Mouse (Mus musculus): ENCODE results near the gene Foxred2.

- TF ChIP-seq POLR2A (IDR thresholded peaks at IDR 0.05; ENCODE audit: extremely low read depth, insufficient read depth, low read length), result no peak
- TF ChIP-seq CTCF (IDR thresholded peaks at IDR 0.05; ENCODE audit: extremely low read depth, insufficient read depth, low read length), result peak; percentile 83
Measured at GRCm38 (mm10) chr15:77982195-77982939, 25.8 kb upstream of the Foxred2 start.
